Mouse (Mus musculus) stomach, postnatal 0 days (tissue): ENCODE data around the gene Pkn1.

Experiments
- CTCF ChIP-seq: IDR thresholded peaks from 2 replicates; pipeline ENCODE4 v1.5.1; 2016; ENCODE audit warnings: antibody characterized with exemption, low read depth, mild to moderate bottlenecking, moderate library complexity
- EP300 ChIP-seq: optimal IDR thresholded peaks from 2 replicates; pipeline ENCODE3; 2016; ENCODE audit warnings: antibody characterized with exemption

DNA sequence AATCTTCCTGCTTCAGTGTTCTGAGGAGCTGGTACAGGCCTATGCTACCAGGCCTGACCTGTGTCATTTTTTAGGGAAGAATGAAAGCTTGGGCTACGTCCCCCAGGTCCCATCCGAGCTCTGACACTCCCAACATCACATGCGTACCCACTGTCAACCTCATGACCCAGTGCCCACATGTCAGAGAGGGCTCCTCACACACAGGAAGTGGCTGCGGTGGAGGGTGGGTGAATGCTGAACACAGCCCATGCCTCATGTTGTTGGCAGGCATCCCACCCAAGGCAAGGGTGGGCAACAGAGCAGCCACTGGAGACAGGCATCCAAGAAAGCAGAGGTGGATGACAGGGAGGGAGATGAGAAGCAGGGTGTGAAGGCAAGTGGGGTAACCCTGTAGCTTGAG is 37.7 kb upstream of the Pkn1 start:
- no peak for TF ChIP-seq CTCF
- TF ChIP-seq EP300: no peak
